Mouse (Mus musculus): ENCODE results near the gene Rnf169.

- no peak for TF ChIP-seq CTCF (IDR thresholded peaks at IDR 0.05; ENCODE audit: extremely low read depth, insufficient read length, insufficient replicate concordance, low read depth, low read length)
- no peak for TF ChIP-seq POLR2A (IDR thresholded peaks at IDR 0.05; ENCODE audit: low read depth, low read length)
Measured at GRCm38 (mm10) chr7:99974208-99974970, 5.9 kb downstream of the Rnf169 start.
